Mouse (Mus musculus) heart, embryonic 12.5 days (tissue): ENCODE results near the gene Nkx1-1. TPM values are rescaled to one million over a fixed set of nuclear protein-coding genes. Genes with fewer than 3 reads are reported as not detected.

ENCODE experiments used
- ATAC-seq: fragments of 200-750 bp; cut with Nextera tagmentation; 2 replicates; pipeline ENCODE4 v1.8.0; 2017; ENCODE audit warnings: moderate TSS enrichment, moderate library complexity; ENCODE audit not compliant: insufficient number of reproducible peaks, low FRiP score
- H3K27ac ChIP-seq: fragments of 300-500 bp; sonication (generic); 2 replicates; pipeline ENCODE4 v1.5.1; 2016; ENCODE audit warnings: mild to moderate bottlenecking, moderate library complexity; ENCODE audit not compliant: poor library complexity, severe bottlenecking
- H3K27me3 ChIP-seq: fragments of 300-500 bp; sonication (generic); replicated peaks from 2 replicates; pipeline ENCODE4 v1.6.1; 2016; ENCODE audit warnings: mild to moderate bottlenecking, moderate library complexity
- H3K36me3 ChIP-seq: fragments of 300-500 bp; sonication (generic); 2 replicates; pipeline ENCODE4 v1.6.1; 2016; ENCODE audit warnings: mild to moderate bottlenecking, moderate library complexity
- H3K4me1 ChIP-seq: fragments of 300-500 bp; sonication (generic); replicated peaks from 2 replicates; pipeline ENCODE4 v1.6.1; 2016; ENCODE audit warnings: mild to moderate bottlenecking
- H3K4me2 ChIP-seq: fragments of 300-500 bp; sonication (generic); 2 replicates; pipeline ENCODE4 v1.6.1; 2016; ENCODE audit warnings: mild to moderate bottlenecking, moderate library complexity
- H3K4me3 ChIP-seq: fragments of 300-500 bp; sonication (generic); 2 replicates; pipeline ENCODE4 v1.5.1; 2016; ENCODE audit warnings: mild to moderate bottlenecking
- H3K9ac ChIP-seq: fragments of 300-500 bp; sonication (generic); 2 replicates; pipeline ENCODE4 v1.6.1; 2016; ENCODE audit warnings: mild to moderate bottlenecking, moderate library complexity
- H3K9me3 ChIP-seq: fragments of 300-500 bp; sonication (generic); replicated peaks from 2 replicates; pipeline ENCODE4 v1.6.1; 2016; ENCODE audit warnings: mild to moderate bottlenecking, moderate library complexity
- WGBS: fragments of 180-500 bp; shearing (Covaris S2); methylation state at CpG from one replicate; pipeline ENCODE4 v1.1.7; 2016; 5-methylcytosine and 5-hydroxymethylcytosine counted together
- polyA plus RNA-seq: library from polyadenylated mRNA; unstranded; fragments of >200 nt; fragmentation: Nextera tagmentation; extraction: Ambion mirVana; gene quantifications from 2 replicates; pipeline ENCODE4 v1.2.1, GENCODE M21; 2016

Nkx1-1 gene
- polyA plus RNA-seq, result not detected in 2 replicates

- H3K4me1 ChIP-seq, result peaks cover 41% of the 10 kb centered on the region
- no peak within 1 kb of the TSS for H3K9ac ChIP-seq
- H3K4me2 ChIP-seq, result peak within 1 kb of the TSS; percentile 55
- no peak for ATAC-seq
- WGBS, result under 1% methylated on average over 90 of the region's 90 CpGs
- H3K27me3 ChIP-seq, result peaks cover 98% of the 10 kb centered on the region
- H3K36me3 ChIP-seq, result no peaks in the 10 kb centered on the region
- no peak within 1 kb of the TSS for H3K27ac ChIP-seq
- peak within 1 kb of the TSS; percentile 34 for H3K4me3 ChIP-seq
- no peaks in the 10 kb centered on the region for H3K9me3 ChIP-seq
Observed at GRCm38 (mm10) chr5:33433201-33434138, at the start of gene Nkx1-1. Nkx1-1 (minus strand) TSS chr5:33433976.

GRCm38 (mm10) chr5:33481318-33481685, 47.5 kb upstream of the Nkx1-1 start:
- peaks cover 52% of the 10 kb centered on the region for H3K27me3 ChIP-seq
- ATAC-seq, result peak; percentile 4; the same call in 1 of the 2 replicates

GRCm38 (mm10) chr5:33480582-33481317, 47.0 kb upstream of the Nkx1-1 start:
- 66% methylated on average over 26 of the region's 26 CpGs for WGBS
- no peak overlapping the region for H3K9ac ChIP-seq
- peaks cover 16% of the 10 kb centered on the region for H3K4me1 ChIP-seq
- H3K27ac ChIP-seq, result no peak overlapping the region
- no peak overlapping the region for H3K4me2 ChIP-seq
- no peaks in the 10 kb centered on the region for H3K9me3 ChIP-seq
- peaks cover 51% of the 10 kb centered on the region for H3K27me3 ChIP-seq
- no peak for ATAC-seq
- no peak overlapping the region for H3K4me3 ChIP-seq
- H3K36me3 ChIP-seq, result no peaks in the 10 kb centered on the region

More at GRCm38 (mm10) chr5:33481318-33481685, 47.5 kb upstream of the Nkx1-1 start:
- no peak overlapping the region for H3K4me3 ChIP-seq
- H3K4me1 ChIP-seq, result peaks cover 21% of the 10 kb centered on the region
- WGBS, result 25% methylated on average over 7 of the region's 7 CpGs
- no peak overlapping the region for H3K27ac ChIP-seq
- H3K9ac ChIP-seq, result no peak overlapping the region
- H3K36me3 ChIP-seq, result no peaks in the 10 kb centered on the region
- H3K9me3 ChIP-seq, result no peaks in the 10 kb centered on the region
- no peak overlapping the region for H3K4me2 ChIP-seq

- Histone ChIP-seq H3K4me3 (no peak overlapping the region), H3K4me2 (no peak overlapping the region), H3K27me3 (peaks cover 50% of the 10 kb centered on the region), H3K9ac (no peak overlapping the region), H3K36me3 (no peaks in the 10 kb centered on the region), H3K9me3 (no peaks in the 10 kb centered on the region), H3K27ac (no peak overlapping the region), H3K4me1 (no peaks in the 10 kb centered on the region)
- no peak for ATAC-seq
- WGBS, result 69% methylated on average over 11 of the region's 11 CpGs
Observed at GRCm38 (mm10) chr5:33465464-33465863, 31.7 kb upstream of the Nkx1-1 start.

- no peak for ATAC-seq
- no peaks in the 10 kb centered on the region for H3K36me3 ChIP-seq
- no peaks in the 10 kb centered on the region for H3K9me3 ChIP-seq
- H3K4me3 ChIP-seq, result no peak overlapping the region
- no peak overlapping the region for H3K27ac ChIP-seq
- peaks cover 54% of the 10 kb centered on the region for H3K27me3 ChIP-seq
- H3K4me1 ChIP-seq, result no peaks in the 10 kb centered on the region
- no peak overlapping the region for H3K4me2 ChIP-seq
- 63% methylated on average over 7 of the region's 7 CpGs for WGBS
- H3K9ac ChIP-seq, result no peak overlapping the region
Observed at GRCm38 (mm10) chr5:33464390-33464789, 30.6 kb upstream of the Nkx1-1 start.

GRCm38 (mm10) chr5:33459111-33459510, 25.3 kb upstream of the Nkx1-1 start:
- WGBS, result 65% methylated on average over 2 of the region's 2 CpGs
- Histone ChIP-seq H3K9ac (no peak overlapping the region), H3K4me3 (no peak overlapping the region), H3K36me3 (no peaks in the 10 kb centered on the region), H3K4me2 (no peak overlapping the region), H3K9me3 (no peaks in the 10 kb centered on the region), H3K27me3 (peaks cover 37% of the 10 kb centered on the region), H3K4me1 (no peaks in the 10 kb centered on the region), H3K27ac (no peak overlapping the region)
- no peak for ATAC-seq

GRCm38 (mm10) chr5:33458132-33458622, 24.4 kb upstream of the Nkx1-1 start:
- Histone ChIP-seq H3K27me3 (peaks cover 29% of the 10 kb centered on the region), H3K27ac (no peak overlapping the region), H3K36me3 (no peaks in the 10 kb centered on the region), H3K4me2 (no peak overlapping the region), H3K4me3 (no peak overlapping the region), H3K4me1 (no peaks in the 10 kb centered on the region), H3K9me3 (no peaks in the 10 kb centered on the region), H3K9ac (no peak overlapping the region)
- 76% methylated on average over 3 of the region's 3 CpGs for WGBS
- ATAC-seq, result no peak

GRCm38 (mm10) chr5:33455737-33456136, 22.0 kb upstream of the Nkx1-1 start:
- ATAC-seq, result no peak
- no peaks in the 10 kb centered on the region for H3K4me1 ChIP-seq
- peaks cover 23% of the 10 kb centered on the region for H3K27me3 ChIP-seq
- H3K36me3 ChIP-seq, result no peaks in the 10 kb centered on the region
- no peaks in the 10 kb centered on the region for H3K9me3 ChIP-seq
- no peak overlapping the region for H3K27ac ChIP-seq
- no peak overlapping the region for H3K4me3 ChIP-seq
- H3K9ac ChIP-seq, result no peak overlapping the region
- WGBS, result 57% methylated on average over 8 of the region's 8 CpGs
- H3K4me2 ChIP-seq, result no peak overlapping the region

- H3K36me3 ChIP-seq, result no peaks in the 10 kb centered on the region
- ATAC-seq, result no peak
- H3K4me2 ChIP-seq, result no peak overlapping the region
Observed at GRCm38 (mm10) chr5:33443794-33444193, 10.0 kb upstream of the Nkx1-1 start.

GRCm38 (mm10) chr5:33442927-33443710, 9.3 kb upstream of the Nkx1-1 start:
- ATAC-seq, result no peak
- H3K9me3 ChIP-seq, result no peaks in the 10 kb centered on the region
- H3K4me2 ChIP-seq, result peak overlapping the region; percentile 67
- peak overlapping the region; percentile 34 for H3K4me3 ChIP-seq
- H3K4me1 ChIP-seq, result peaks cover 4% of the 10 kb centered on the region; the same call in 1 of the 2 replicates
- 6% methylated on average over 56 of the region's 56 CpGs for WGBS
- H3K36me3 ChIP-seq, result no peaks in the 10 kb centered on the region
- no peak overlapping the region for H3K27ac ChIP-seq
- H3K27me3 ChIP-seq, result peaks cover 85% of the 10 kb centered on the region
- H3K9ac ChIP-seq, result no peak overlapping the region

More at GRCm38 (mm10) chr5:33443794-33444193, 10.0 kb upstream of the Nkx1-1 start:
- Histone ChIP-seq H3K9me3 (no peaks in the 10 kb centered on the region), H3K9ac (no peak overlapping the region), H3K27me3 (peaks cover 80% of the 10 kb centered on the region), H3K4me1 (peaks cover 4% of the 10 kb centered on the region; the same call in 1 of the 2 replicates), H3K4me3 (no peak overlapping the region), H3K27ac (no peak overlapping the region)
- 51% methylated on average over 9 of the region's 9 CpGs for WGBS
